Mouse (Mus musculus) heart, postnatal 10 days (tissue): ENCODE measurements around the gene Fgf11. TPM values are rescaled to one million over a fixed set of nuclear protein-coding genes. Genes with fewer than 3 reads are reported as not detected.

Experiments
- DNase-seq, 2 experiments: peaks; one replicate each; pipeline ENCODE4 v3.0.0; 2021
- intact Hi-C: fragments of 180-260 bp; cut with DNase I; formaldehyde crosslinking; loops from one replicate; pipeline ENCODE4 v1.15.1; 2025
- total RNA-seq, 2 experiments: library from RNA; stranded (reverse); gene quantifications; 2 replicates each; pipeline ENCODE4 v1.2.3; 2021

Fgf11 gene
- total RNA-seq, 2 experiments from 2014 or later, result 1.9 to 3.5 TPM

DNA sequence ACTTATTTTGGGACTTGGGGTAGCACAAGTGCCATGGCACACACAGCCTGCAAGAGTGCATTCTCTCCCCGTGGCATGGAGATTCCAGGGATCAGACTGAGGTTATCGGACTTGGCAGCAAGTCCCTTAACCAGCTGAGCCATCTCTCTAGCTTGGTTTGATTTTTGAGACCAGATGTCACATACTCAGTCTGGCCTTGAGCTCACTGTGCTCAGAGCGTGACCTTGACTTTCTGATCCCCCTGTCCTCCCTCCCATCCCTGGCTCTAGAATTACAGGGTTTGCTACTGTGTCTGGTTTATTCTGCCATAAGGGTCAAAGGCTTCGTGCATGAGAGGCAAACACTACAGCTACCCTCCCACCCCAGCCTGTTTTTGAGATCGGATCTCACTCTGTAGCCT lies 12.2 kb downstream of the Fgf11 start:
- no peak for DNase-seq
- intact Hi-C loops, result no loop called here

DNA sequence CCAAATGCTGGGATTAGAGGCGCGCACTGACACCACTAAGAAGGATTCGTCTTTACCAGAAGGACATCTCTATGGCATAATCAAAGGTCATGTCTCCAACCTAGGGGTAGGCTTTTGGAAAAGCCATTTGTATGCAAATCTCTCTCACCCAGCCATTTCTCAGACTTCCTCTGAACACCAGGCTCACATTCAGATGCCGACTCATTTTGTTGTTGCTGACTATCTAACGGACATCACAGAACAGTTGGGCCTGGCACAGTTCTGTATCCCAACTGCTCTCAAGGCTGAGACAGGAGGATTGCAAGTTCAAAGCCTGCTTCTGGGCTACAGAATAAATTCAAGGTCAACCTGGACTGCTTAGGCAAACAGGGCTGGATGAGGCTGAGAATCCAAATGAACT lies 14.4 kb downstream of the Fgf11 start:
- intact Hi-C loops, result no loop called here
- no peak for DNase-seq

DNA sequence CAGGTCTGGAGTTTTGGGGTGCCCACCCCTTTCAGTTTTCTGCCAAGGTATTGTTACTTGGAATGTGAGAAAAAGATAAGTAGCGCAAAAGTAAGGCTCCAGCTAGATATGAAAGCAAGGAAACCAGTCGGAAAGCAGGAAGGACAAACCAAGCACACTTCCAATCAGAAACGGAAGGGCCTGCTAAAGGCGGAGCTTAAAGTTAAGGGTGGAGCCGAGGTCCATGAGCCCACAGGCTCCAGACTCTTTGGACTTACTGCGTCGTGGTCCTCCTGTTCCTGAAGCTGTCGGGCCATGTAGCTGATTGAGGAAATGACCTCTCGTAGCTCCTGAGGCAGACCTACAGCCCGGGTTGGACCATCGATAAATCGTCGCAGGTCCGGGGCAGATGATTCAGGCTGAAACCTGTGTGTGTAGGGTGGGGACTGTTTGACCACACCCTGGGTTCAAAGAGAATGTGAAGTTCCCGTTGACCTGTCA lies 16.8 kb downstream of the Fgf11 start:
- intact Hi-C loops, result no loop called here
- peak; percentile 63 to 68 for DNase-seq

DNA sequence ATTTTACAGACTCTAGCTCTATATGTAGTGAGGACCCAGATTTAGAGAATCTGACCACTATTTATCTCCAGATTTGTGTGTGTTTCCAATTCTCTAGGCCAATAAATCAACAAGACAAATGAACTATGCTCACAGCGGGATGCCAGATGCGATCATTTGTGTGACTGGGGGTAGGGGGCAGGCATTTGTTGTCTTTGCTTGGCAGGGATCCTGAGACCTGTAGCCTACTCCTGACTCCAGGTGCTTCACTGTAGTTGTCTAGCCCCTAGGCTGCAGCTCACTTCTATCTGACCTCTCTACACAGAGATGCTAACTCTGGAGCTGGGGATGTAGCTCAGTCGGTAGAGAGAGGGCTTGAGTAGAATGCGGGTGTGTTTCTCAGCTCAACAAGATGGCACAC lies 19.8 kb downstream of the Fgf11 start:
- intact Hi-C loops, result no loop called here

DNA sequence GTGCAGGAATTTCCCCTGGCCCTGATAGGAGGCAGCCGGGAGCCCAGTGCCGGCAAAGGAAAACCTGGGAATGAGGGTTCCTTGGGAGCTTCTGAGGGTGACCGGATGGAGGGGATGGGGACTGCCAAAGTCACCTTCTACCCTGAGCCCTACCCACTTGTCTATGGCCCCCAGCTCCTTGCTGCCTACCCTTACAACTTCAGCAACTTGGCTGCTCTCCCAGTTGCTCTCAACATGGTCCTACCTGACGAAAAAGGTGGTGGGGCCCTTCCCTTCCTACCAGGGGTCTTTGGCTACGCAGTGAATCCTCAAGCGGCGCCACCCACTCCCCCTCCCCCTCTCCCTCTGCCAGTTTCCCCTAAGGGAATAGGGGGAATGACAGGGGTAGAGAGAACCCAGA lies 22.7 kb downstream of the Fgf11 start:
- intact Hi-C loops, result no loop called here
- no peak for DNase-seq

More for the DNA sequence above, 19.8 kb downstream of the Fgf11 start:
- DNase-seq, result no peak

DNA sequence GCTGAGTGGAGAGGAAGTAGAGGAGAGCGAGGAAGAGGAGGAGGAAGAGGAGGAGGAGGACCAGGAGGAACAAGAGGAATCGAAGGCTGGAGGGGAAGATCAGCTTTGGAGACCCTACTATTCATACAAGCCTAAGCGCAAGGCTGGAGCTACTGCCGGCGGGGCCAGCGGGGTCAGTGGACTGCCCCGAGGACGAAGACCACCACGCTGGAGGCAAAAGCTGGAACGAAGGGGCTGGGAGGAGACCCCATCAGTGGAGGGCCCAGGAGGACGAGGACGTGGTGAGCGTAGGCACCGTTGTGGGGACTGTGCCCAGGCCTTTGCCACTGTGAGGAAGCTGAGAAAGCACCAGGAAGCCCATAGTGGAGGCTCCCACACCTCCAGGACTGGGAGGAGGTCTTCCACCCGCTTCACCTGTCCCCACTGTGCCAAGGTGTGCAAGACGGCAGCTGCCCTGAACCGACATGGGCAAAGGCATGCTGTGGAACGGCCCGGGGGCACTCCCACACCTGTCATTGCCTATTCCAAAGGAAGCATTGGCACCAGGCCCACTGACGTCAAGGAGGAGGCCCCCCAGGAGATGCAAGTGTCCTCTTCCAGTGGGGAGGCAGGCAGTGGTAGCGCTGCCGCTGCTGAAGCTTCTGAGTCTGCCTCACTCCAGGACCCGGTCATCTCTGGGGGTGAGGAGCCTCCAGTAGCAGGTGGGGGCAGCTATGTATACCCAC lies 23.2 kb downstream of the Fgf11 start:
- DNase-seq, result peak in 1 of 2 experiments; percentile 26
- intact Hi-C loops, result no loop called here

DNA sequence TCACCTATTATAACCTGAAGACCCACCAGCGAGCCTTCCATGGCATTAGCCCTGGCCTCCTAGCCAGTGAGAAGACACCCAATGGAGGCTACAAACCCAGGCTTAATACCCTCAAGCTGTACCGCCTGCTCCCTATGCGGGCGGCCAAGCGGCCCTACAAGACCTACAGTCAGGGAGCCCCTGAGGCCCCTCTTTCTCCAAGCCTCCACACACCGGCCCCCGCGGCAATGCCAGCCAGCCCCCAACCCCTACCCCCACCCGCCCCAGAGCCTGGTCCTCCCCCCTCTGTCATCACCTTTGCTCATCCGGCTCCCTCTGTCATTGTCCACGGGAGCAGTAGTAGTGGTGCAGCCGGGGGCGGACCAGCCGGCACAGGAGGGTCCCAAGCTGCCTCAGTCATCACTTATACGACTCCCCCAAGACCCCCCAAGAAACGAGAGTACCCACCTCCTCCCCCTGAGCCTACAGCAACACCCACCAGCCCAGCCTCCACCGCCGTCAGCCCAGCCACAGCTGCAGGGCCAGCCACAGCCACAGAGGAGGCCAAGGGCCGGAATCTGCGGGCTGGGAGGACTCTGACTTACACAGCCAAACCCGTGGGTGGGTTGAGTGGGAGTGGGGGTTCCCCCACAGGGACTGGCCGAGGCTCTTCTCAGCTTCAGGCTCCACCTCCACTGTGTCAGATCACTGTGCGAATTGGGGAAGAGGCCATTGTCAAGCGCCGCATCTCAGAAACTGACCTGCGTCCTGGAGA lies 24.0 kb downstream of the Fgf11 start:
- intact Hi-C loops, result no loop called here
- no peak for DNase-seq

DNA sequence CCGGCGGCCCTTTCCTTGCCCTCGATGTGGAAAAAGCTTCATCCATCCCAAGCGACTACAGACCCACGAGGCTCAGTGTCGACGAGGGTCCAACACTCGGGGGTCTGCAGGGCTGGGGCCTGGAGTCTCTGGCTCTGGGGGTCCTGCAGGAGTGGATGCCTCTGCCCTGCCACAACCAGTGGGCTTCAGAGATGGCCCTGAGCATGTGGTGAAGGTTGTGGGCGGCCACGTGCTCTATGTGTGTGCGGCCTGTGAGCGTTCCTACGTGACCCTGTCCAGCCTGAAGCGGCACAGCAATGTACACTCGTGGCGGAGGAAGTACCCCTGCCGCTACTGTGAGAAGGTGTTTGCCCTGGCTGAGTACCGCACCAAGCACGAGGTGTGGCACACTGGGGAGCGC lies 25.2 kb downstream of the Fgf11 start:
- DNase-seq, result no peak
- intact Hi-C loops, result no loop called here

DNA sequence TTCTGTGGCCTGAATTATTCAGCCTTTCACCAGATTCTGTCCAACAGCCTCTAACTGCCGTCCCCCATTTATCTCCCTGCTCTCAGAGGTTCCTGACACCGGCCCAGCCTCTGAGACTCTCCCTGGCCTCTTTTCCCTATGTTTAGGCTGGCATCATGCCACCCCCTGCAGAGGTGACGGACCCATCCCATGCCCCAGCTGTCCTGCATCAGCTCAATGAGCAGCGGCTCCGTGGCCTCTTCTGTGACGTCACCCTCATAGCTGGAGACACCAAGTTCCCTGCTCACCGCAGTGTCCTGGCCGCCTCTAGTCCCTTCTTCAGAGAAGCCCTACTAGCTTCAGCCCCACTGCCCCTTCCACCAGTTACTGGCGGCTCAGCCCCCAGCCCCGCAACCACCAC lies 25.9 kb downstream of the Fgf11 start:
- intact Hi-C loops, result no loop called here
- no peak for DNase-seq

DNA sequence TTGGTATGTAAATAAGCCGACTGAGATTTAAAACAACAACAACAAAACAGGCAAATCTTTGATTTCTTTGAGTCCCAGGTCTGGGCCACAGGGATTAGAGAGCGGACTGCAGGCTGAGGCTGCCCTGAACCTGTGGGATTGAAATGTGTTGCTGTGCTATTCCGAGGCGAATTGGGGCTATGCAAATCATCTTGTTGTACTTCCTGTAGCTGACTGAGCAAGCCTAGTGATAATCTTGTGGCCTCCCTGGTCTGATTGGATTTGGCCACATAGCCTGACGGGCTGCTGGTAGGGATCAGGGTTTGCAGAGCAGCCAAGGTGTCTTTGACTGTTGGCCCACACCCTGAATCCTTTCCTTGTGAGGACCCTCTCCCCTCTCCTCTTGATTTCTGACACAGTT lies 26.7 kb downstream of the Fgf11 start:
- intact Hi-C loops, result no loop called here

DNA sequence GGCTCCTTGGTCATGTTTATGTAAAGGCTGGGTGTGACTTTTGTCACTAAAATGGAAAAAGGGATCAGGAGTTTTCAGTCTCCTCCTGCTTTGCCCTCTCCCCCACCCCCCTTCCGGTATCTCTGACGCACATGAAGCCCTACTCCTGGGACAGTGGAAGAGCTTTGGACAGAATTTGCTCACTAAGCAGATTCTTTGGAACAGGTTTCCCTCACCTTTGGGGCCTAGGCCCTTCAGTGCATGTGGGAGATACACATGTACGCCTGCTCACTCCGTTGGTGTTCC lies 34.1 kb downstream of the Fgf11 start:
- intact Hi-C loops, result no loop called here
- peak; percentile 29 to 36 for DNase-seq

More for the DNA sequence above, 26.7 kb downstream of the Fgf11 start:
- no peak for DNase-seq

DNA sequence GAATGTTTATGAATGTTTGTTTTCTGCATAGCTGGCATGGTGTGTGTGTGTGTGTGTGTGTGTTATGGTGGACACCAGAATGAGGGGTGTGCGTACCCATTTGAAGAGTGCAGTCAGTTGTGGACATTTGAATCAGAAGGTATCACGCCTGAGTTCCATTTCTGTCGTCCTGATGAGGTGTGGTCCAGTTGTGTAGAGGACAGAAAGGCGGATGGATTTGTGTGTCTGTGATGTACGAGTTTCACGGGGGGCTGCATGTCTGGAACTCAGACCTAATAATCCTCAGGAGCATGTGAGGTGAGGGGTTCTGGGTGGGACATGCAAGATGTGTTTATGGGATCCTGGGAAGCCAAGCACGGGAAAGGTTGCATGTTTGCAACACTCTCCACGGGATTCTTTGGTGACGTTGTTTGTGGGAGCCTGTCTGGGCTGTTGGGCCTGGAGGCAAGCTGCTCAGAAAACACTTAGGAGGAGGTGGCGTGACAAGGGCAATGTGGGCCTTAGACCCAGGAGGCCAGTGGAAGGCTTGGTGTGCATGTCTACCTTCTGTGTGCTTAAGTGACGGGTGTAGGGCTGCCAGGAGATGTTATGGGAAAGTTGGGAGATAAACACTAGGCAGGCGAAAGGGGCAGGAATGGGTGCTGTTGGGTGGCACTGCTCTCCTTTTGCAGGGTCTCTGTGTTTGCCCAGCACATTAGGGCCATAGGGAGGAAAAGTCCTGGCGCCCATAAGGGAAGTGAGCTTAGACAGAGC lies 34.6 kb downstream of the Fgf11 start:
- intact Hi-C loops, result no loop called here
- DNase-seq, result peak; percentile 21 to 44

DNA sequence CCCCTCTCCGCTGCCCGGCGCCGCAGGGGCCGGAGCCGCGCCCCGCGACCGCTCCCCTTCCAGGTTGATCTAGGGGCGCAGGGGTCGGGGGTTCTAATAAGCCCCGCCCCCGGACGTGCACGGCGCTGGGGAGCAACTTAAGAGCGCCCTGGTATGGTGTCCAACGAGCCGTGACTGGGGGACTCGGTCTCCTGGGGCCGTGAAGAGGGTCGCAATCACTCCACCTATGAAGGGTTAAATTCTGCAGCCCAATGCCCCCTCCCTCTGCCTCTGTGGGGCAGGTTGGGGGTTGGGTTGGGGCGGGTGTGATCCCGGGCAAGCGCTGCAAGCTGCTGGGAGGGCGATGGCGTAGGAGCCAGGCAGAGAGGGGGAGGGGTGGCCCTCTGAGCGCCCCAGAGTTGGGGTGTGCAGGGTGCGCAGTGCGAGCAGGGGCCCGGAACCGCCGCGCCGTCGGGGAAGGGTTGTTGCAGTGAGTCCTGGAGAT lies 35.5 kb downstream of the Fgf11 start:
- intact Hi-C loops, result no loop called here
- peak; percentile 80 to 82 for DNase-seq

DNA sequence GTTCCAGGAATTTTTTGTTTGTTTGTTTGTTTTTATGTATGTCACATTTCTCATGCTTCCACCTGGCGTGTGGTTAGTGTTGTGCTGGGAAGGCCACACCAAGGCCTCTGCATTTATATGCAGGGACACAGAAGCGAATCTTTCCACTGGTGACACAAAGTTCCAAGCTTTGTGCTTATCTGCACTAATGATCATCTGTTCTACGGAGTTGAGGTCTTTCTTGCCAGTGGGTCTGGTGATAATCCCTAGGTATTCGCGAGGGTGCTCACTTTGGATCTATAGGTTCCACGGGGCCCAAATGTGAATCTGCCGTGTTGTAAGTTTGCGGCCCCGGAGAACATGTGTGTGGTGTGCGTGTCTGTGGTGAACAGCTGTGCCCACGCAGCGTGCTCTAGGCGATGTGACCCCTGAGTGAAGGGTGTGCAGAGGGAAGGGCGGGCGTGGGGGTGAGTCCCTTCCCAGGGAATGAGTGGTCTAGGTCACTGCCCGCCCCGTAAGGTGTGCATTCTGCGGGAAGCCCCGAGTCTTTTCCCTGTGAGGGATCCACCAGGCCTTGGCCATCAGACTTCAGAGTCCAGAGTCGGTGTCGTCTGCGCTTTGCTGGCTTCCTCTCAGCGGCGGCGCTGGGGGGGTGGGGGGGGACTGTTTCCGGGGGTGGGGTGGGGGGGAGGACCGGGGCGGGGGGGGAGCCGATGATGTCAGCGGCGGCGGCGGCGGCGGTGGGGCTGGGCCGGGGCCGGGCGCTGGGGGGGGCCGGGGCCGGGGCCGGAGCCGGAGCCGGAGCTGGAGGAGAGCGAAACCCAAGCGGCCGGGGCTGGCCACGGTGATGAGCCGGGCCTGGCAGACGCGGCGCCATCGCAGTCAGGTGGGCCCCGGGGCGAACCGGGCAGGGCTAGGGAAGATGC lies 36.2 kb downstream of the Fgf11 start, which contains the start of gene Zbtb4:
TSS of gene Zbtb4 (plus strand) at position 692 of the 905 bp plus-strand sequence.
- peak; percentile 56 to 66 for DNase-seq
- intact Hi-C loops, result loop anchor here (2.0 kb wide), 1 partner anchor 37 kb away; no protein-coding TSS in a partner anchor

DNA sequence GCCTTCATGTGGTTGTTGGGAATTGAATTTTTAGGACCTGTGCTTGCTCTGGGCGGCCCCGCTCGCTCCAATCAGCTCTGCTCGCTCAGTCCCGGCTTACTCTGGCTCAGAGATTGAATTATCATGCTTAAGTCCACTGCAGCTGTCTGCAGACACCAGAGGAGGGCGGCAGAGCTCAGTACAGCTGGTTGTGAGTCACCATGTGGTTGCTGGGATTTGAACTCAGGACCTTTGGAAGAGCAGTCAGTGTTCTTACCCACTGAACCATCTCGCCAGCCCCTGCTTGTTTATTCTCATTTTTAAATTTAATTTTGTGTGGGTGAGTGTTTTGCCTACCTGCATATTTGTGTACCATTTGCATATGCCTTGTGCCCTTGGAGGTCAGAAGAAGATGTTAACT lies 38.1 kb downstream of the Fgf11 start:
- intact Hi-C loops, result no loop called here
- DNase-seq, result no peak

DNA sequence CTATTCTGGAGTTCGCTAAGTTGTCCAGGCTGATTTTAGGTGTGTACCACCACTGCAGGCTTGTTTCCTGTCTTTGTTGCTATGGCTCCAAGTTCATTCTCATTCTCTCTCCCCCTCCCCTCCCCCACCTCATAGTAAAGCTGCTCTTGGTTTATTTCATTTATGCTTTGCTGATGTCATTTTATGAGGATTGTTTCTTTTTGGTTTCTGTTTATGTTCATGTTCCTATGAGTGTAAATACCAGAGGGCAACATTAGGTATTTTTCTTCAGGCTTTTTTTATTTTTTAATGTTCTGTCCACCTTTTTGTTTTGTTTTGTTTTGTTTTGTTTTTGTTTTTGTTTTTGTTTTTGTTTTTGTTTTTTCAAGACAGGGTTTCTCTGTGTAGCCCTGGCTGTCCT lies 39.8 kb downstream of the Fgf11 start, which contains the start of gene Slc35g3:
TSS of gene Slc35g3 (minus strand) at position 101 of the 400 bp plus-strand sequence.
- intact Hi-C loops, result no loop called here
- DNase-seq, result no peak

DNA sequence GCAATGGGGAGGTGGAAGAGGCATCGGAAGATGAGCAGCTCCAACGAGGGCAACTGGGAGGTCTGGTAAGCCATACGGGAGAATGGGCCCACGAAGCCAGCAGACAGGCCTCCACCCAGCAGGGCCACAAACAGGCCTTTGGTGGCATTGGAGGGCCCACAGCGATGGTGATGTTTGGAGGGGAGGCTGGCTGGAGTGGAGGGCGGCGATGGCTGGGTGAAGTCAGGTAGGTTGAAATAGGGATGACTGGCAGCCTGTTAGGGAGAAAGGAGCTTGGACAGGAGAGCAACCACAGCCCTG lies 40.8 kb downstream of the Fgf11 start:
- intact Hi-C loops, result no loop called here
- DNase-seq, result no peak

DNA sequence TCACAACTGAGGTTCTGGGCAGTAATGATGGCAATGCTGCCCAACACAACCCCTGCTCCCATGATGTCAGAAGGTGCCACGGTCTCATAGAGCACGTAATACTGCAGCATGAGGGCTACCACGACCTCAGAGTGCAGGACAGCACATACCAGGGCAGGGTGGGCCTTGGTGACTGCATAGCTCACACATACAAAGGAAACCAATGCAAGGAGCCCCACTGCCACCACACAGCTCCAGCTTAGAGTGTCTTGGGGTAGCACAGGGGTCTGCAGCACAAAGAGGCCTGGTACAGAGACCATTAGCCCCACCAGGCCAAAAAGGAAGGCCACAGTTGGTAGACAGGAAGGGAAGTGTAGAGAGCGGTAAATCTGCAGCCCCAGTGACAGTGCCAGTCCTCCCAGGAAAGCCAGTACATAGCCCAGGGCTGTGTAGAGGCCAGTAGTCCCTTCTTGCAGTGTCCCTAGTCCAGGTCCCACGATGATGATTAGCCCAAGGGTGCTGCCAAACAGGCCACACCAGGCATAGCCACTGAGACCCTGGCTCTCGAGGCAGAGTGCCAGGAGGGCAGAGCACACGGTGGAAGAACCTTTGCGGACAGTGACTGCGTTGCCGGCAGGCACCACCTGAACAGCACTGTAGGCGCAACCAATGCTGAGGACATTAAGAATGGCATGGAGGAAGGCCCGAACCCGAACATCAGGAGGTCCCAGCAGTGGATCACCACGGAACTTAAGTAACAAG lies 41.3 kb downstream of the Fgf11 start:
- DNase-seq, result no peak
- intact Hi-C loops, result no loop called here

DNA sequence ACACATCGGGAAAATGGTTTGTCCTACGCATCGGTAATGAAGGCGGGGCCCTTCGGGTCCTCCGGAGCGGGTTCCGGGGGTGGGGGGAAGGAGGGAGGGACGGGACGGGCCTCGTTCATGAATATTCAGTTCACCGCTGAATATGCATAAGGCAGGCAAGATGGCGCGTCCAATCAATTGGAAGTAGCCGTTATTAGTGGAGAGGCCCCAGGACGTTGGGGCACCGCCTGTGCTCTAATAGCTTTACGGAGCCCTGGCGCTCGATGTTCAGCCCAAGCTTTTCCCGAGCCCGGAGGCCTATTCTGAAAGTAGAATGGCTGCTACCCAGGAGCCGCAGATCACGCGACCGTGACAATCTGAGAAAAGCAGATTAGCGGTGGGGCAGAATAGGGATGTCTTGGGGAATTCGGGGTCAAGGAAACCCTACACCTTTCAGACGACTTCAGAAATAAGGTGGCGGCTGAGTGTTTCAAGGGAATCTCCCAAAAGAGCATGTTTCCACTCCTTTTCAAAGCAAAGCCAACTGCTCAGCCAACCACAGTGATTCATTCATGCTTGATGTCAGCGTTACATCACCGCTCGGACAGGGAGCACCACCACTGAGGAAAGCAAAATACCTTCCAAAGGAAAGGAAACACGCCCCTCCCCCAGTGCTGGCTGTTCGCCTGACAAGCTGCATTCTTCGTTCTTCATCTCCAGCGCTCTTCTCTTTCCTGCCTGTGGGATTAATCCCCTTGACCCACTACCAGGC lies 42.5 kb downstream of the Fgf11 start:
- intact Hi-C loops, result loop anchor here (2.0 to 5.0 kb wide), 2 partner anchors 118 to 233 kb away; partner anchors contain the start of gene Gabarap

More for the DNA sequence above, 42.5 kb downstream of the Fgf11 start:
- DNase-seq, result peak; percentile 85 to 91
